In the genomic region with DNA sequence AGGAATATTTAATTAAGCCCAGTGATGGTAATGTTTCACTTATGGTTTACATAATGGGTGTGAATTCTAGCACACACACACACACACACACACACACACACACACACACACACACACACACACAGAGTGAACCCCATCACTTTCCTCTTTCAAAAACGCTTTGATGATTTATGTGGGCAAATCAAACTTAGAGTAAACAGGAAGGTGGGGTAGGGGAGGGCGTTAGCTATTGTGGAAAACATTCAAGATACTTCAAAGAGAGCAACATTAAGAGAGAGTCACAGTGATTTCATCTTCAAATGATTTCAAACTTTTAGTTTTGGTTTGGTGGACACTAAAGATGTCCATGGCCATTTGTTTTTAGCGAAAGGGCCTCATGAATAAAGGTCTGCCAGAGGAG, we compare ENCODE assay signal across 12 mouse cellular contexts.
"Had no signal": no experiment of that assay in that cellular context is flagged by ENCODE, and none has a peak within 500 bp of the region (broad histone marks: within the 10 kb centered on the region; RNA-seq: fewer than 3 reads in every experiment).

No protein-coding gene starts in this region.

- H3K27ac ChIP-seq: kidney, embryonic 15.5 days; limb, embryonic 15.5 days; liver, embryonic 12.5 days; lung, embryonic 15.5 days; midbrain, embryonic 12.5 days; stomach, embryonic 15.5 days had no signal

- H3K36me3 ChIP-seq: stomach, embryonic 15.5 days had no signal

- H3K4me1 ChIP-seq: limb, embryonic 15.5 days; liver, embryonic 12.5 days; midbrain, embryonic 12.5 days had no signal

- ATAC-seq: liver, embryonic 12.5 days; midbrain, embryonic 16.5 days had no signal

- H3K27me3 ChIP-seq: kidney, embryonic 15.5 days; limb, embryonic 15.5 days; liver, embryonic 12.5 days; lung, embryonic 15.5 days; midbrain, embryonic 12.5 days; stomach, embryonic 15.5 days had no signal

- H3K9me3 ChIP-seq: kidney, embryonic 15.5 days; limb, embryonic 15.5 days; liver, embryonic 12.5 days; lung, embryonic 15.5 days; midbrain, embryonic 12.5 days; stomach, embryonic 15.5 days had no signal

- H3K4me2 ChIP-seq: kidney, embryonic 15.5 days; limb, embryonic 15.5 days; liver, embryonic 12.5 days; lung, embryonic 15.5 days; midbrain, embryonic 12.5 days; stomach, embryonic 15.5 days had no signal

- DNase-seq: kidney, adult 11 months; kidney, postnatal 36 days; right cerebral cortex, postnatal 4 days; thymus, adult 2 months; thymus, postnatal 25 days had no signal

- H3K4me3 ChIP-seq: kidney, embryonic 15.5 days; limb, embryonic 15.5 days; liver, embryonic 12.5 days; lung, embryonic 15.5 days; midbrain, embryonic 12.5 days; stomach, embryonic 15.5 days had no signal

- H3K9ac ChIP-seq: kidney, embryonic 15.5 days; limb, embryonic 15.5 days; liver, embryonic 12.5 days; lung, embryonic 15.5 days; midbrain, embryonic 12.5 days; stomach, embryonic 15.5 days had no signal
